Mouse (Mus musculus): ENCODE measurements around the gene Zc3h7a. TPM values are rescaled to one million over a fixed set of nuclear protein-coding genes. Genes with fewer than 3 reads are reported as not detected.
A peak's percentile ranks its signal among the peaks of the same experiment; 100 is the strongest.

Zc3h7a gene
- polyA plus RNA-seq (2012; rRNA removed): 29.5 and 32.9 TPM in 2 replicates

DNA sequence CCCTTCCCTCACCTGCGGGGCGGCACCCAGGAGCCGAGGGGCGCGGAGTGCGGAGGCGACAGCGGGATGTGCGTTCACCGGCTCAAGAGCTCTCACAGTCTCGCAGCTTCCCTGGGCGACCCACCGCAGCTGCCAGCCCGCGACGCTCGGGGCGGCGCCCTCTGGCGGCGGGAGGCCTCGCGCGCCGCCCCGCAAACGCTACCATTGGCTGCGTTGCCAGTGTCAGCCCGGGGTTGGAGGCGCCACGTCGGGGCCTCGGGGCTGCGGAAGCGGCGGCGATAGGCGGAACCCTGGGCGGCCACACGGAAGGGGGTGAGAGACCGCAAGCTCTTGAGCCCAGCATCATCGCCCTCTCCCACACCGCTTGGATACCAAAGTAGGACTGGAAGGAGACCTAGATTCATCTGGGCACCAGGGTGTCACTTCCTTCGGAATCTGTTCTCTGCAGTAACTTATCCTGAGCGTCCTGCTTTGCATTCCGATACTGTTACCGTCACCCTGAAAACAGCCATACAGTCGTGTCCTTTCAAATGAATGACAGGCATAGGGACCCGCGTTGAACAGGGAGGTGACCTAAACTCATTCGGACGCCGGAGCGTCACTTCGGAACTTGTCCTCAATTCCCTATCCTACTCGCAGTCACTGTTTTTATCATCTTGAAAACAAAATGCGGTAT is at the start of gene Zc3h7a:
Gene Zc3h7a (minus strand): TSS at position 186 of the 676 bp plus-strand sequence.
- peak; percentile 95 for DNase-seq
- peaks cover 10% of the 10 kb centered on the region; the same call in 1 of the 2 replicates for H3K4me1 ChIP-seq (ENCODE audit: control insufficient read depth, insufficient read depth, low read length)
- under 1% methylated on average over 54 of the region's 57 CpGs for WGBS
- TF ChIP-seq CTCF (conservative IDR thresholded peaks at IDR 0.05; ENCODE audit: insufficient read depth, insufficient read length, low read depth, low read length) (peak; percentile 63), POLR2A (IDR thresholded peaks at IDR 0.05; ENCODE audit: low read depth, low read length) (peak; percentile 21)
- H3K4me3 ChIP-seq (ENCODE audit: insufficient read depth, low read depth, low read length): peak within 1 kb of the TSS; percentile 67
- no peaks in the 10 kb centered on the region for H3K36me3 ChIP-seq (ENCODE audit: control insufficient read depth, insufficient read depth, low read length)
- peak within 1 kb of the TSS; percentile 71 for H3K27ac ChIP-seq (ENCODE audit: insufficient read depth, low read depth, low read length)
- no peaks in the 10 kb centered on the region for H3K27me3 ChIP-seq (replicated peaks; ENCODE audit: control insufficient read depth, insufficient read depth, low read length)

DNA sequence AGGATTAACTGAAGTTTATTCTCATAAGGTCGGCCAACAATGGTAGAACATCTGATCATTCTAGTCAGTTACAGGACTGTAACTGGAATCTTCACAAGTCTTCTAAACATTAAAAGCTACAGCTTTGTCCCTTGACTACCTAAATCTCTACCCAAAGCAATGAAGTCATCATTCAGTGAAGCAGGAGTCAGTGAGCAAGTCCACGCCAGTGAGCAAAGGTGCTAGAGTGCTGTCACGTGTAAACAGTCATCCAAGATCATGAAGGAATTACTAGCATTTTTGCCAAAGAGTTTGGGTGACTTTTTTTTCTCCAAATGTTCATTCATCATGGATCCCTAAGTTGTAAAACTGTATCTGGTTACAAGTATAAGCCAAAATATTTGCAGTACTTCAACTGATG is 41.6 kb upstream of the Zc3h7a start:
- no peak overlapping the region for H3K27ac ChIP-seq (ENCODE audit: insufficient read depth, low read depth, low read length)
- WGBS: 72% methylated on average over 3 of the region's 3 CpGs
- no peak overlapping the region for H3K4me3 ChIP-seq (ENCODE audit: insufficient read depth, low read depth, low read length)
- H3K27me3 ChIP-seq (replicated peaks; ENCODE audit: control insufficient read depth, insufficient read depth, low read length): no peaks in the 10 kb centered on the region
- peaks cover 14% of the 10 kb centered on the region for H3K36me3 ChIP-seq (ENCODE audit: control insufficient read depth, insufficient read depth, low read length)
- TF ChIP-seq CTCF (conservative IDR thresholded peaks at IDR 0.05; ENCODE audit: insufficient read depth, insufficient read length, low read depth, low read length) (no peak), POLR2A (IDR thresholded peaks at IDR 0.05; ENCODE audit: low read depth, low read length) (no peak)
- DNase-seq: no peak
- H3K4me1 ChIP-seq (ENCODE audit: control insufficient read depth, insufficient read depth, low read length): no peaks in the 10 kb centered on the region

DNA sequence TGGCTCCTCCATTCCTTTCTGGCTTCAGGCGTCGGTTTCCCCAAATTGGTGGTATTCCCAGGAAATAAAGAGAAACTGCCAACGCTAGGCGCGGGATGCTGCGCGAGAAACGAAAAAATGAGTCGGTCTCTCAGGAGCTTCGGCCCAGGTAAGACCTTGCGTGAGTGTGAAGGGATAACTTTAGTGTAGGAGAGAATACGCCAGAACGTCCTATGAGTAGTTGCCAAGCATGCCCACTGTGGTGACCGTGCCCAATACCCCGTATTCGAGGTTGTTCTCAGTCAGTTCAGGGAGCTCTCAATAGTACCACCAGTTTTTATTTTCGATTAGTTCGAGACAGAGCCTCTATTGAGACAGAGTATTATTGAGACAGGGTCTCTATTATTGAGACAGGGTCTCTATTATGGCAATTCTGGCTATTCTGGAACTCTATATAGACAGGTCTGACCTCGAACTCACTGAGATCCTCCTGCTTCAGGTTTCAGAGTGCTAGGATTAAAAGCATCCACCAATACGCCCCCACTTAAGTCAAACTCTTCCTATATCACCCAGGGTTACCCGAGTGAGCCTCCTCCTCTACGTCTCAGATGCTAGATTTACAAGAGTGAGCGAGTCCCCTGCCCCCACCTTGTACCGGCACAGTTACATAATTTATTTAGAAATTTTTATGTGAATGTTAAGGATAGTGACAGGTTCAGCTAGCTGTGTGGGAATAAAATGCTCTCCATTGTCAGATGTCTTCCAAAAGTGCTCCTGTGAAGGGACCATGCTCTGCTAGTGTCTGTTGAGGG is 27.6 kb upstream of the Zc3h7a start:
- Histone ChIP-seq H3K4me1 (ENCODE audit: control insufficient read depth, insufficient read depth, low read length) (peaks cover 6% of the 10 kb centered on the region; the same call in 1 of the 2 replicates), H3K4me3 (ENCODE audit: insufficient read depth, low read depth, low read length) (peak overlapping the region; percentile 83), H3K27me3 (replicated peaks; ENCODE audit: control insufficient read depth, insufficient read depth, low read length) (no peaks in the 10 kb centered on the region), H3K27ac (ENCODE audit: insufficient read depth, low read depth, low read length) (no peak overlapping the region), H3K36me3 (ENCODE audit: control insufficient read depth, insufficient read depth, low read length) (peaks cover 2% of the 10 kb centered on the region; the same call in 1 of the 2 replicates)
- DNase-seq: no peak
- TF ChIP-seq POLR2A (IDR thresholded peaks at IDR 0.05; ENCODE audit: low read depth, low read length): no peak
- no peak for TF ChIP-seq CTCF (conservative IDR thresholded peaks at IDR 0.05; ENCODE audit: insufficient read depth, insufficient read length, low read depth, low read length)
- 3% methylated on average over 24 of the region's 24 CpGs for WGBS

DNA sequence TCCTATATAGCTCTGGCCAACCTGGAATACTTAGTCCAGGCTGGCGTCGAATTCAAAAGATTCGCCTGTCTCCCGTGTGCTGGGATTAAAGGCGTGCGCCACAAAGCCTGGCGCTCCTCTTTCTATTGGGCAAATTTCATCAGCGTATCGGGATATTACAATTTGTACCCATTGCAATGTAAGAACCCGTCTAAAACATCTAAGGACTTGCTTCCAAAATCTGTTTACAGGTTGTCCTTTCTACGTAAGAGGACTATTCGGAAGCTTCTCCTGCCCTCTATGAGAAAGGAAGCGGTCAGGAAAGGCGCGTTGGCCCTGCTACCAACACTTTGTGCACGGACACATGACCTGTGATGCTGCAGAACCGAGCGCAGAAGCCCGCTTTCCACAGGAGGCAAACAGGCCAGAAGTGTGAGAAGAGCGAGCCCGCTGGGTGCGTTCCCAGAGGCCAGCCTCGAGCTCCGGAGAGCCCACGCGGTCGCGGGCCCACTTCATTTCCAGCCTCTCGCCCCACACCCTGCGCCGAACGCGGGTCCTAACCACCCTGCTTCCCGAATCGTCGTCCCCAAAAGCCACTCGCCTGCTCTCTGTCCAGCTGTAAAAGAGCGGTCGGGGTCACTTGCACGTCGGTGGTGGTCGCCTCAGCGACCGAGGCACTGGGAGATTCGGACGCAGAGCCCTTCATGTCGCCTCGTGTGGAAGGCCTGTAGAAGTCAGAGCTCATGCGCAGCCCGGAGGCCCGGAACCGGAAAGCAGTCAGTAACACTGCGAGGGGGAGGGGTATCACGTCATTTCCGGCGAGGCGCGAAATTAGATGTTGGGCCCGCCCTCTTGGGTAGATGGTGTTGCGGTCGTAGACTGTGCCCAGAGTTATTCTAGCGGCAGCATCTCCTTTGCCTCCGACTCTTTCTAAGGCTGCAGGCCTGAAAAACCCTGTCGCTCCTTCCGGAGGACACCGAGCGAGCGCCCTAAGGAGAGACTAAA is 26.7 kb upstream of the Zc3h7a start, which contains the start of gene Rsl1d1:
Gene Rsl1d1 (minus strand): TSS at position 761 of the 984 bp plus-strand sequence.
- WGBS: under 1% methylated on average over 68 of the region's 68 CpGs
- peaks cover 4% of the 10 kb centered on the region for H3K36me3 ChIP-seq (ENCODE audit: control insufficient read depth, insufficient read depth, low read length)
- H3K4me1 ChIP-seq (ENCODE audit: control insufficient read depth, insufficient read depth, low read length): peaks cover 6% of the 10 kb centered on the region; the same call in 1 of the 2 replicates
- TF ChIP-seq CTCF (conservative IDR thresholded peaks at IDR 0.05; ENCODE audit: insufficient read depth, insufficient read length, low read depth, low read length) (no peak), POLR2A (IDR thresholded peaks at IDR 0.05; ENCODE audit: low read depth, low read length) (peak; percentile 41)
- H3K27me3 ChIP-seq (replicated peaks; ENCODE audit: control insufficient read depth, insufficient read depth, low read length): no peaks in the 10 kb centered on the region
- DNase-seq: peak; percentile 95
- peak within 1 kb of the TSS; percentile 83 for H3K4me3 ChIP-seq (ENCODE audit: insufficient read depth, low read depth, low read length)
- H3K27ac ChIP-seq (ENCODE audit: insufficient read depth, low read depth, low read length): peak within 1 kb of the TSS; percentile 47

DNA sequence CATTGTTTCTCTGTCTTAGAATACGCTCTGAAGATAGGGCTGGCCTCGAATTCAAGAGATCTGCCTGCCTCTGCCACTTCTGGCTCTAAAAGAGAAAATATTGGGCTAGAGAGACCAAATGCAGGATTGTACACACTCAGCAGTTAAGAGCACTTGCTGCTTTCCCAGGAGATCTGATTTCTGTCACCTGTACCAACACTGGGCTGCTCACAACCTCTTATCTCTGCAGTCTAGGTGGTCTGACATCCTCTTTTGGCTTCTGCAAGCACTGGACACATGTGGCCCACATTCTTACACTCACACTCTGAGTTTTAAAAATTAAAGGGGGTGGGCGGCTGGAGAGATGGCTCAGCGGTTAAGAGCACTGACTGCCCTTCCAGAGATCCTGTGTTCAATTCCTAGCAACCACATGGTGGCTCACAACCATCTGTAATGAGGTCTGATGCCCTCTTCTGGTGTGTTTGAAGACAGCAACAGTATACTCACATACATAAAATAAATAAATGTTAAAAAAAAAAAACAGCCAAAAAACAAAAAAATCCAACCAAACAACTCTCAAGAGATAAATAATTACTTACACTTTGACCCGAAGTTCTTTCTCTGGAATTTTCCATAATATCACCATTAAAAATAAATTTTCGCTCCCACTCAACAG is 25.7 kb upstream of the Zc3h7a start:
- 69% methylated on average over 6 of the region's 6 CpGs for WGBS
- Histone ChIP-seq H3K4me1 (ENCODE audit: control insufficient read depth, insufficient read depth, low read length) (peaks cover 6% of the 10 kb centered on the region; the same call in 1 of the 2 replicates), H3K36me3 (ENCODE audit: control insufficient read depth, insufficient read depth, low read length) (peaks cover 4% of the 10 kb centered on the region), H3K27ac (ENCODE audit: insufficient read depth, low read depth, low read length) (no peak overlapping the region), H3K27me3 (replicated peaks; ENCODE audit: control insufficient read depth, insufficient read depth, low read length) (no peaks in the 10 kb centered on the region), H3K4me3 (ENCODE audit: insufficient read depth, low read depth, low read length) (no peak overlapping the region)
- DNase-seq: no peak
- no peak for TF ChIP-seq POLR2A (IDR thresholded peaks at IDR 0.05; ENCODE audit: low read depth, low read length)
- no peak for TF ChIP-seq CTCF (conservative IDR thresholded peaks at IDR 0.05; ENCODE audit: insufficient read depth, insufficient read length, low read depth, low read length)

DNA sequence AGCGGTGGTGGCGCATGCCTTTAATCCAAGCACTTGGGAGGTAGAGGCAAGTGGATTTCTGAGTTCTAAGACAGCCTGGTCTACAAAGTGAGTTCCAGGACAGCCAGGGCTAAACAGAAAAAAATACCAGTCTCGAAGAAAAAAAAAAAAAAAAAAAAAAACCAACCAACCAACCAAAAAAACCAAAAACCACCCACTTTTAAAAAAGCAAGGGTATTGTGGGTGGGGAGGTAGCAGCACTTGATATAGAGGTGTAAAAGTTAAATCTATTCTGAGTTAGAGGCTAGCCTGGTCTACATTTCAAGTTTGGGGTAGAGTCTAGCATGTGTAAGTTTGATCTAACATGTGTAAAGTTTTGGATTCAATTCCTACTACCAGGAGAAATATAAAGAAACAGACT is 24.1 kb upstream of the Zc3h7a start:
- WGBS: 83% methylated on average over 3 of the region's 3 CpGs
- no peak overlapping the region for H3K27ac ChIP-seq (ENCODE audit: insufficient read depth, low read depth, low read length)
- TF ChIP-seq POLR2A (IDR thresholded peaks at IDR 0.05; ENCODE audit: low read depth, low read length) (no peak), CTCF (conservative IDR thresholded peaks at IDR 0.05; ENCODE audit: insufficient read depth, insufficient read length, low read depth, low read length) (no peak)
- peaks cover 9% of the 10 kb centered on the region for H3K36me3 ChIP-seq (ENCODE audit: control insufficient read depth, insufficient read depth, low read length)
- no peak for DNase-seq
- no peak overlapping the region for H3K4me3 ChIP-seq (ENCODE audit: insufficient read depth, low read depth, low read length)
- no peaks in the 10 kb centered on the region for H3K27me3 ChIP-seq (replicated peaks; ENCODE audit: control insufficient read depth, insufficient read depth, low read length)
- H3K4me1 ChIP-seq (ENCODE audit: control insufficient read depth, insufficient read depth, low read length): peaks cover 6% of the 10 kb centered on the region; the same call in 1 of the 2 replicates
